Mouse (Mus musculus): ENCODE data around the gene Trim47. TPM values are rescaled to one million over a fixed set of nuclear protein-coding genes. Genes with fewer than 3 reads are reported as not detected.
"Not testable (repeated sequence)": the region's sequence is repeated elsewhere in the genome, so short reads cannot be mapped to it uniquely, and the experiment has no call there.

Gene Trim47
- polyA plus RNA-seq, 1 experiment from 2014 or later, result 6.2 TPM

GRCm38 (mm10) chr11:116098711-116099460, 28.1 kb downstream of the Trim47 start:
- 60% methylated on average over 14 of the region's 14 CpGs for WGBS (ENCODE audit: insufficient replicate concordance)
- Histone ChIP-seq H3K36me3 (ENCODE audit: control insufficient read depth, insufficient read depth) (no peaks in the 10 kb centered on the region), H3K4me1 (ENCODE audit: control insufficient read depth, low read depth, low read length) (peaks cover 42% of the 10 kb centered on the region), H3K9me3 (replicated peaks; ENCODE audit: control insufficient read depth, low read length) (no peaks in the 10 kb centered on the region; the same call in 1 of the 2 replicates), H3K4me2 (ENCODE audit: low read depth, low read length) (peak overlapping the region; percentile 21; the same call in 1 of the 2 replicates), H3K4me3 (ENCODE audit: low read depth, low read length) (no peak overlapping the region), H3K9ac (ENCODE audit: low read depth, low read length) (no peak overlapping the region), H3K27me3 (ENCODE audit: control insufficient read depth, insufficient read depth, low read depth, low read length) (no peaks in the 10 kb centered on the region), H3K27ac (ENCODE audit: low read length) (peak overlapping the region; percentile 28)
- peak; percentile 58; the same call in 1 of the 2 replicates for ATAC-seq (ENCODE audit: low read depth)

GRCm38 (mm10) chr11:116096213-116097108, 30.5 kb downstream of the Trim47 start:
- H3K27ac ChIP-seq (ENCODE audit: low read length), result no peak overlapping the region
- WGBS (ENCODE audit: insufficient replicate concordance), result 68% methylated on average over 5 of the region's 5 CpGs

GRCm38 (mm10) chr11:116095573-116095972, 31.4 kb downstream of the Trim47 start:
- Histone ChIP-seq H3K27me3 (ENCODE audit: control insufficient read depth, insufficient read depth, low read depth, low read length) (no peaks in the 10 kb centered on the region), H3K36me3 (ENCODE audit: control insufficient read depth, insufficient read depth) (no peaks in the 10 kb centered on the region), H3K9me3 (replicated peaks; ENCODE audit: control insufficient read depth, low read length) (no peaks in the 10 kb centered on the region; the same call in 1 of the 2 replicates), H3K4me1 (ENCODE audit: control insufficient read depth, low read depth, low read length) (peaks cover 25% of the 10 kb centered on the region), H3K4me2 (ENCODE audit: low read depth, low read length) (no peak overlapping the region), H3K4me3 (ENCODE audit: low read depth, low read length) (no peak overlapping the region), H3K27ac (ENCODE audit: low read length) (no peak overlapping the region), H3K9ac (ENCODE audit: low read depth, low read length) (no peak overlapping the region)
- 14% methylated on average over 3 of the region's 3 CpGs for WGBS (ENCODE audit: insufficient replicate concordance)
- no peak for ATAC-seq (ENCODE audit: low read depth)

More at GRCm38 (mm10) chr11:116096213-116097108, 30.5 kb downstream of the Trim47 start:
- peaks cover 31% of the 10 kb centered on the region for H3K4me1 ChIP-seq (ENCODE audit: control insufficient read depth, low read depth, low read length)
- H3K4me2 ChIP-seq (ENCODE audit: low read depth, low read length), result no peak overlapping the region
- H3K9ac ChIP-seq (ENCODE audit: low read depth, low read length), result no peak overlapping the region
- H3K4me3 ChIP-seq (ENCODE audit: low read depth, low read length), result no peak overlapping the region
- H3K36me3 ChIP-seq (ENCODE audit: control insufficient read depth, insufficient read depth), result no peaks in the 10 kb centered on the region
- no peaks in the 10 kb centered on the region; the same call in 1 of the 2 replicates for H3K9me3 ChIP-seq (replicated peaks; ENCODE audit: control insufficient read depth, low read length)
- no peaks in the 10 kb centered on the region for H3K27me3 ChIP-seq (ENCODE audit: control insufficient read depth, insufficient read depth, low read depth, low read length)
- ATAC-seq (ENCODE audit: low read depth), result no peak

DNA sequence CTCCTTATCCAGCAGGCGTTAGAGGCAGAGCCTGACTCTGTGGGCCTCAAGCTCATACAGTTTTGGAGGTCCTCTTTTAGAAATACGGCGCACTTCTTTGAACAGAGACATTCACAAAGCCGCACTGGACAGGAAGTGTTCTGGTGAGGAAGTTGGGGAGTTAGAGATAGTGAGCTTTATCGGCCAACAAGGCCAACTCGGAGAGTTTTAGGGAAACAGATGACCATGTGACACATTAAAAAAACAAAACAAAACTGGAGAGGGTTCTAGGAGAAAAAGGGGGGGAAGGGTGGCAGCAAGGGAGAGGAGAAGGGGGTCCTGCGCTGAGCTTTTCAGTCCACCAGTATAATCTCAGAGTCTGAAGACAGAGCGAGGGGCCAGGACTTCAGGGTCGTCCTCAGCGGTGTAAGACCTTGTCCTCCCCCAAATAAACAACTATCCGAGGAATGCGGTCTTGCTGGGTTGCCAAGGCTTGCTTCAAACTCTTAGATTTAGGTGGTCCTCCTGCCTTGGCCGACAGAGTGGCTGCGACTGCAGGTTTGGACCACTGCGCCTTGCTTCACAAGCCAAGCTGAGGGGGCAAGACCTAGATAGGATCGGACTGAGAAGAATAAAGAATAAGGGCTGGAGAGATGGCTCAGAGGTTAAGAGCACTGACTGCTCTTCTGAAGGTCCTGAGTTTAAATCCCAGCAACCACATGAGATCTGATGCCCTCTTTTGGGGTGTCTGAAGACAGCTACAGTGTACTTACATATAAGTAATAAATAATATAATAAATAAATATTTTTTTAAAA, 33.0 kb downstream of the Trim47 start:
- 11% methylated on average over 16 of the region's 16 CpGs for WGBS (ENCODE audit: insufficient replicate concordance)
- H3K4me3 ChIP-seq (ENCODE audit: low read depth, low read length), result no peak overlapping the region
- H3K27ac ChIP-seq (ENCODE audit: low read length), result peak overlapping the region; percentile 16; the same call in 1 of the 2 replicates
- ATAC-seq (ENCODE audit: low read depth), result 0 out of 2 replicates have a peak, but pooled peaks have one; percentile 37
- peaks cover 9% of the 10 kb centered on the region for H3K4me1 ChIP-seq (ENCODE audit: control insufficient read depth, low read depth, low read length)
- no peaks in the 10 kb centered on the region for H3K27me3 ChIP-seq (ENCODE audit: control insufficient read depth, insufficient read depth, low read depth, low read length)
- H3K9ac ChIP-seq (ENCODE audit: low read depth, low read length), result 0 out of 2 replicates have a peak overlapping the region, but pooled peaks have one; percentile 3
- no peaks in the 10 kb centered on the region; the same call in 1 of the 2 replicates for H3K9me3 ChIP-seq (replicated peaks; ENCODE audit: control insufficient read depth, low read length)
- H3K4me2 ChIP-seq (ENCODE audit: low read depth, low read length), result peak overlapping the region; percentile 10; the same call in 1 of the 2 replicates
- H3K36me3 ChIP-seq (ENCODE audit: control insufficient read depth, insufficient read depth), result no peaks in the 10 kb centered on the region

GRCm38 (mm10) chr11:116092959-116093358, 34.1 kb downstream of the Trim47 start:
- H3K9ac ChIP-seq (ENCODE audit: low read depth, low read length); ATAC-seq (ENCODE audit: low read depth); H3K27me3 ChIP-seq (ENCODE audit: control insufficient read depth, insufficient read depth, low read depth, low read length); H3K27ac ChIP-seq (ENCODE audit: low read length); H3K4me3 ChIP-seq (ENCODE audit: low read depth, low read length); H3K9me3 ChIP-seq (replicated peaks; ENCODE audit: control insufficient read depth, low read length); H3K4me2 ChIP-seq (ENCODE audit: low read depth, low read length); H3K36me3 ChIP-seq (ENCODE audit: control insufficient read depth, insufficient read depth): not testable (repeated sequence)
- peaks cover 18% of the 10 kb centered on the region for H3K4me1 ChIP-seq (ENCODE audit: control insufficient read depth, low read depth, low read length)
- 75% methylated on average over 6 of the region's 6 CpGs for WGBS (ENCODE audit: insufficient replicate concordance)

GRCm38 (mm10) chr11:116091591-116091990, 35.4 kb downstream of the Trim47 start:
- WGBS (ENCODE audit: insufficient replicate concordance), result 68% methylated on average over 6 of the region's 6 CpGs
- no peak for ATAC-seq (ENCODE audit: low read depth)

DNA sequence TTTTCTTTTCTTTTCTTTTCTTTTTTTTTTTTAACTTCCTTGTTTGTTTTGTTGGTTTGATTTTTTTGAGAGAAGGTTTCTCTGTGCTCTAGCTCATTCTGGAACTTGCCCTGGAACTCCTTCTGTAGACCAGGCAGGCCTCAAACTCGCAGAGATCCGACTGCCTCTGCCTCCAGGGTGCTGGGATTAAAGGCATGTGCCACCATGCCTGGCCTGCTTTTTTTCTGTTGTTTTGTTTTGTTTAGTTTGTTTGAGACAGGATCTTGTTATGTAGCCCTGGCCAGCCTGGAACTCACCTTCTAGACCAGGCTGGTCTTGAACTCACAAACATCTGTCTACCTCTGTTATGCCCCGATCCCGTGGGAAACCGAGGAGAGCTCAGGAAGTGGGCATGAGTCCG, 37.5 kb downstream of the Trim47 start:
- Histone ChIP-seq H3K9ac (ENCODE audit: low read depth, low read length) (no peak overlapping the region), H3K4me2 (ENCODE audit: low read depth, low read length) (no peak overlapping the region), H3K9me3 (replicated peaks; ENCODE audit: control insufficient read depth, low read length) (no peaks in the 10 kb centered on the region), H3K27ac (ENCODE audit: low read length) (no peak overlapping the region), H3K27me3 (ENCODE audit: control insufficient read depth, insufficient read depth, low read depth, low read length) (no peaks in the 10 kb centered on the region), H3K4me1 (ENCODE audit: control insufficient read depth, low read depth, low read length) (peaks cover 39% of the 10 kb centered on the region), H3K4me3 (ENCODE audit: low read depth, low read length) (no peak overlapping the region), H3K36me3 (ENCODE audit: control insufficient read depth, insufficient read depth) (no peaks in the 10 kb centered on the region)
- 78% methylated on average over 6 of the region's 6 CpGs for WGBS (ENCODE audit: insufficient replicate concordance)
- ATAC-seq (ENCODE audit: low read depth), result no peak

More at GRCm38 (mm10) chr11:116091591-116091990, 35.4 kb downstream of the Trim47 start:
- H3K4me3 ChIP-seq (ENCODE audit: low read depth, low read length), result no peak overlapping the region
- H3K4me1 ChIP-seq (ENCODE audit: control insufficient read depth, low read depth, low read length), result peaks cover 23% of the 10 kb centered on the region
- no peak overlapping the region for H3K9ac ChIP-seq (ENCODE audit: low read depth, low read length)
- H3K4me2 ChIP-seq (ENCODE audit: low read depth, low read length), result no peak overlapping the region
- no peaks in the 10 kb centered on the region for H3K27me3 ChIP-seq (ENCODE audit: control insufficient read depth, insufficient read depth, low read depth, low read length)
- no peaks in the 10 kb centered on the region for H3K36me3 ChIP-seq (ENCODE audit: control insufficient read depth, insufficient read depth)
- H3K27ac ChIP-seq (ENCODE audit: low read length), result no peak overlapping the region
- no peaks in the 10 kb centered on the region; the same call in 1 of the 2 replicates for H3K9me3 ChIP-seq (replicated peaks; ENCODE audit: control insufficient read depth, low read length)

DNA sequence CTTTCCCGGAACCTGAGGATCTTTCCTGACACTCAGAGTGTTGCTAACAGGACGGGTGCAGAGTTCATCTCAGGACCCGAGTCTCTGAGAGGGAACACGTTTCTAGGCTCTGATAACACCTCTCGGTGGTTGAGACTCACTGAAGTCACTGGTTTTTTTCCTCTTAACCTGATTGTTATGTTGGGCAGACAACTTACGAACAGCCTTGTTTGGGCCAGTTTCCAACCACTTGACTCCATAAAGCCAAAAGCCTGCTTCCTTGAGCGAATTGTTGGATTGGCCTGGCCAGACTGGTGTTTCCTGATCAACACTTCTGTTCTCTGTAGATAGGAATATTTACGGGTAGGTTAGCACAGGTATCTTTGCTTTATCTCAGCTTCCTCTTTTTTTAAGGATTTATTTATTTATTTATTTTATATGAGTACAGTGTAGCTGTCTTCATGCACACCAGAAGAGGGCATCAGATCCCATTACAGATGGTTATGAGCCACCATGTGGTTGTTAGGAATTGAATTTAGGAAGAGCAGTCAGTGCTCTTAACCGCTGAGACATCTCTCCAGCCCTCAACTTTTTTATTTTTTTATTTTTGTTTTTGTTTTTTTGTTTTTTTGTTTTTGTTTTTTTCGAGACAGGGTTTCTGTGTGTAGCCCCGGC, 38.1 kb downstream of the Trim47 start:
- Histone ChIP-seq H3K9ac (ENCODE audit: low read depth, low read length) (no peak overlapping the region), H3K4me2 (ENCODE audit: low read depth, low read length) (no peak overlapping the region), H3K4me3 (ENCODE audit: low read depth, low read length) (no peak overlapping the region), H3K27me3 (ENCODE audit: control insufficient read depth, insufficient read depth, low read depth, low read length) (no peaks in the 10 kb centered on the region), H3K9me3 (replicated peaks; ENCODE audit: control insufficient read depth, low read length) (no peaks in the 10 kb centered on the region), H3K27ac (ENCODE audit: low read length) (peak overlapping the region; percentile 65), H3K36me3 (ENCODE audit: control insufficient read depth, insufficient read depth) (no peaks in the 10 kb centered on the region), H3K4me1 (ENCODE audit: control insufficient read depth, low read depth, low read length) (peaks cover 43% of the 10 kb centered on the region)
- ATAC-seq (ENCODE audit: low read depth), result no peak
- WGBS (ENCODE audit: insufficient replicate concordance), result 30% methylated on average over 11 of the region's 11 CpGs
